Mouse (Mus musculus) intestine, embryonic 15.5 days (tissue): ENCODE measurements around the gene Gm11563. TPM values are rescaled to one million over a fixed set of nuclear protein-coding genes. Genes with fewer than 3 reads are reported as not detected.
"Not testable (repeated sequence)": the region's sequence is repeated elsewhere in the genome, so short reads cannot be mapped to it uniquely, and the experiment has no call there.

Source experiments
- ATAC-seq: fragments of 200-750 bp; cut with Nextera tagmentation; 2 replicates; pipeline ENCODE4 v1.8.0; 2017; ENCODE audit warnings: moderate TSS enrichment, moderate library complexity
- H3K27ac ChIP-seq: fragments of 300-500 bp; sonication (generic); 2 replicates; pipeline ENCODE4 v1.5.1; 2015; ENCODE audit warnings: mild to moderate bottlenecking, inconsistent platforms
- H3K27me3 ChIP-seq: fragments of 300-500 bp; sonication (generic); replicated peaks from 2 replicates; pipeline ENCODE4 v1.6.1; 2015; ENCODE audit warnings: inconsistent platforms
- H3K36me3 ChIP-seq: fragments of 300-500 bp; sonication (generic); 2 replicates; pipeline ENCODE4 v1.6.1; 2015; ENCODE audit warnings: inconsistent platforms
- H3K4me1 ChIP-seq: fragments of 300-500 bp; sonication (generic); replicated peaks from 2 replicates; pipeline ENCODE4 v1.6.1; 2015; ENCODE audit warnings: inconsistent platforms
- H3K4me2 ChIP-seq: fragments of 300-500 bp; sonication (generic); replicated peaks from 2 replicates; pipeline ENCODE4 v1.6.1; 2015; ENCODE audit warnings: mild to moderate bottlenecking, inconsistent platforms
- H3K4me3 ChIP-seq: fragments of 300-500 bp; sonication (generic); replicated peaks from 2 replicates; pipeline ENCODE4 v1.5.1; 2015; ENCODE audit warnings: inconsistent platforms
- H3K9ac ChIP-seq: fragments of 300-500 bp; sonication (generic); 2 replicates; pipeline ENCODE4 v1.6.1; 2015; ENCODE audit warnings: inconsistent platforms
- H3K9me3 ChIP-seq: fragments of 300-500 bp; sonication (generic); 2 replicates; pipeline ENCODE4 v1.6.1; 2016; ENCODE audit warnings: inconsistent platforms
- WGBS: fragments of 180-500 bp; shearing (Covaris S2); methylation state at CpG from one replicate; pipeline ENCODE4 v1.1.7; 2015; 5-methylcytosine and 5-hydroxymethylcytosine counted together
- polyA plus RNA-seq: library from polyadenylated mRNA; unstranded; fragments of >200 nt; fragmentation: Nextera tagmentation; extraction: Ambion mirVana; gene quantifications from 2 replicates; pipeline ENCODE4 v1.2.1, GENCODE M21; 2015

Gene Gm11563
- not detected in 2 replicates for polyA plus RNA-seq

- not testable (repeated sequence) for H3K4me2 ChIP-seq, H3K27me3 ChIP-seq, H3K9ac ChIP-seq, H3K4me1 ChIP-seq, H3K36me3 ChIP-seq, ATAC-seq, H3K27ac ChIP-seq, H3K4me3 ChIP-seq, H3K9me3 ChIP-seq
- 64% methylated on average over 10 of the region's 10 CpGs for WGBS
Observed at GRCm38 (mm10) chr11:99658467-99659010, at the start of gene Gm11563. Gene Gm11563 (minus strand): TSS chr11:99658960.

GRCm38 (mm10) chr11:99690463-99690862 is 31.7 kb upstream of the Gm11563 start, which contains the start of gene Gm14190:
Gene Gm14190 (minus strand): TSS chr11:99690740.
- 94% methylated on average over 1 of the region's 1 CpGs for WGBS
- no peak within 1 kb of the TSS for H3K4me3 ChIP-seq
- ATAC-seq = no peak
- H3K4me2 ChIP-seq = no peak within 1 kb of the TSS
- H3K27ac ChIP-seq = no peak within 1 kb of the TSS
- no peaks in the 10 kb centered on the region for H3K36me3 ChIP-seq
- H3K9me3 ChIP-seq = no peaks in the 10 kb centered on the region
- no peaks in the 10 kb centered on the region for H3K4me1 ChIP-seq
- no peak within 1 kb of the TSS for H3K9ac ChIP-seq
- no peaks in the 10 kb centered on the region for H3K27me3 ChIP-seq

- H3K4me3 ChIP-seq, H3K9ac ChIP-seq, H3K27ac ChIP-seq, H3K36me3 ChIP-seq, H3K9me3 ChIP-seq, H3K4me2 ChIP-seq, ATAC-seq, H3K4me1 ChIP-seq, H3K27me3 ChIP-seq: not testable (repeated sequence)
- WGBS = 63% methylated on average over 1 of the region's 1 CpGs
Observed at GRCm38 (mm10) chr11:99685235-99685634, 26.5 kb upstream of the Gm11563 start.

GRCm38 (mm10) chr11:99683481-99683880 is 24.7 kb upstream of the Gm11563 start:
- H3K27me3 ChIP-seq = no peaks in the 10 kb centered on the region
- H3K9ac ChIP-seq = no peak overlapping the region
- H3K36me3 ChIP-seq = no peaks in the 10 kb centered on the region
- no peaks in the 10 kb centered on the region for H3K9me3 ChIP-seq
- ATAC-seq = no peak
- no peak overlapping the region for H3K27ac ChIP-seq
- no peaks in the 10 kb centered on the region for H3K4me1 ChIP-seq
- H3K4me3 ChIP-seq = no peak overlapping the region
- H3K4me2 ChIP-seq = no peak overlapping the region
- WGBS = 83% methylated on average over 2 of the region's 2 CpGs

- no peaks in the 10 kb centered on the region for H3K9me3 ChIP-seq
- H3K9ac ChIP-seq = no peak within 1 kb of the TSS
- H3K4me2 ChIP-seq = no peak within 1 kb of the TSS
- no peaks in the 10 kb centered on the region for H3K4me1 ChIP-seq
- no peaks in the 10 kb centered on the region for H3K27me3 ChIP-seq
- no peak within 1 kb of the TSS for H3K27ac ChIP-seq
- no peaks in the 10 kb centered on the region for H3K36me3 ChIP-seq
- ATAC-seq = no peak
- no peak within 1 kb of the TSS for H3K4me3 ChIP-seq
Observed at GRCm38 (mm10) chr11:99665860-99666259, 7.1 kb upstream of the Gm11563 start, which contains the start of gene Krtap4-6. Gene Krtap4-6 (minus strand): TSS chr11:99665960.

- ATAC-seq = no peak
- H3K4me1 ChIP-seq = no peaks in the 10 kb centered on the region
- no peaks in the 10 kb centered on the region for H3K27me3 ChIP-seq
- no peak overlapping the region for H3K27ac ChIP-seq
- no peak overlapping the region for H3K4me2 ChIP-seq
- H3K36me3 ChIP-seq = no peaks in the 10 kb centered on the region
- whole genome bisulfite sequencing = 84% methylated on average over 10 of the region's 10 CpGs
- H3K9me3 ChIP-seq = no peaks in the 10 kb centered on the region
- H3K4me3 ChIP-seq = no peak overlapping the region
- no peak overlapping the region for H3K9ac ChIP-seq
Observed at GRCm38 (mm10) chr11:99662802-99663201, 4.0 kb upstream of the Gm11563 start.

- Histone ChIP-seq H3K4me2 (no peak overlapping the region), H3K36me3 (no peaks in the 10 kb centered on the region)
Observed at GRCm38 (mm10) chr11:99659256-99659655, 496 bp upstream of the Gm11563 start.

GRCm38 (mm10) chr11:99657051-99657450 is 1.7 kb downstream of the Gm11563 start:
- Histone ChIP-seq H3K4me2 (no peak overlapping the region), H3K27ac (no peak overlapping the region), H3K4me1 (no peaks in the 10 kb centered on the region), H3K36me3 (no peaks in the 10 kb centered on the region), H3K9me3 (no peaks in the 10 kb centered on the region), H3K27me3 (no peaks in the 10 kb centered on the region), H3K9ac (no peak overlapping the region), H3K4me3 (no peak overlapping the region)
- 48% methylated on average over 5 of the region's 5 CpGs for WGBS
- ATAC-seq = no peak

More at GRCm38 (mm10) chr11:99659256-99659655, 496 bp upstream of the Gm11563 start:
- H3K27me3 ChIP-seq = no peaks in the 10 kb centered on the region
- no peaks in the 10 kb centered on the region for H3K9me3 ChIP-seq
- H3K4me1 ChIP-seq = no peaks in the 10 kb centered on the region
- H3K9ac ChIP-seq = no peak overlapping the region
- no peak for ATAC-seq
- no peak overlapping the region for H3K27ac ChIP-seq
- H3K4me3 ChIP-seq = no peak overlapping the region
- 81% methylated on average over 4 of the region's 4 CpGs for WGBS

- no peak within 1 kb of the TSS for H3K4me3 ChIP-seq
- no peak within 1 kb of the TSS for H3K9ac ChIP-seq
- H3K27me3 ChIP-seq = no peaks in the 10 kb centered on the region
- no peak within 1 kb of the TSS for H3K4me2 ChIP-seq
- H3K9me3 ChIP-seq = no peaks in the 10 kb centered on the region
- no peaks in the 10 kb centered on the region for H3K36me3 ChIP-seq
- no peaks in the 10 kb centered on the region for H3K4me1 ChIP-seq
- 74% methylated on average over 2 of the region's 2 CpGs for WGBS
- no peak for ATAC-seq
- H3K27ac ChIP-seq = no peak within 1 kb of the TSS
Observed at GRCm38 (mm10) chr11:99650136-99650535, 8.6 kb downstream of the Gm11563 start, which contains the start of gene Gm11555. Gene Gm11555 (minus strand): TSS chr11:99650236.

GRCm38 (mm10) chr11:99646444-99646843 is 12.3 kb downstream of the Gm11563 start:
- Histone ChIP-seq H3K9me3 (no peaks in the 10 kb centered on the region), H3K4me2 (no peak overlapping the region), H3K4me3 (no peak overlapping the region), H3K4me1 (no peaks in the 10 kb centered on the region), H3K9ac (no peak overlapping the region), H3K36me3 (no peaks in the 10 kb centered on the region), H3K27me3 (no peaks in the 10 kb centered on the region), H3K27ac (no peak overlapping the region)
- ATAC-seq = no peak
- 89% methylated on average over 15 of the region's 15 CpGs for WGBS

- Histone ChIP-seq H3K4me1 (no peaks in the 10 kb centered on the region), H3K9ac (no peak overlapping the region), H3K27ac (no peak overlapping the region), H3K36me3 (no peaks in the 10 kb centered on the region), H3K27me3 (no peaks in the 10 kb centered on the region), H3K4me3 (no peak overlapping the region), H3K9me3 (no peaks in the 10 kb centered on the region), H3K4me2 (no peak overlapping the region)
- no peak for ATAC-seq
- 78% methylated on average over 3 of the region's 3 CpGs for WGBS
Observed at GRCm38 (mm10) chr11:99644351-99644750, 14.4 kb downstream of the Gm11563 start.

GRCm38 (mm10) chr11:99643635-99644139 is 15.1 kb downstream of the Gm11563 start, which contains the start of gene Krtap4-7:
Gene Krtap4-7 (minus strand): TSS chr11:99644089.
- H3K9me3 ChIP-seq, H3K4me3 ChIP-seq, ATAC-seq, H3K27ac ChIP-seq, H3K9ac ChIP-seq, H3K4me2 ChIP-seq, H3K27me3 ChIP-seq, H3K36me3 ChIP-seq, H3K4me1 ChIP-seq: not testable (repeated sequence)
- 83% methylated on average over 9 of the region's 9 CpGs for WGBS

GRCm38 (mm10) chr11:99640926-99641325 is 17.8 kb downstream of the Gm11563 start:
- WGBS = 28% methylated on average over 1 of the region's 1 CpGs

More at GRCm38 (mm10) chr11:99640926-99641325, 17.8 kb downstream of the Gm11563 start:
- H3K9me3 ChIP-seq = no peaks in the 10 kb centered on the region
- H3K4me2 ChIP-seq = no peak overlapping the region
- H3K27ac ChIP-seq = no peak overlapping the region
- no peak overlapping the region for H3K9ac ChIP-seq
- H3K4me3 ChIP-seq = no peak overlapping the region
- H3K27me3 ChIP-seq = no peaks in the 10 kb centered on the region
- H3K36me3 ChIP-seq = no peaks in the 10 kb centered on the region
- H3K4me1 ChIP-seq = no peaks in the 10 kb centered on the region
- ATAC-seq = no peak
